Mouse (Mus musculus) liver, postnatal 0 days (tissue): ENCODE data around the gene Lingo2. TPM values are rescaled to one million over a fixed set of nuclear protein-coding genes. Genes with fewer than 3 reads are reported as not detected.

Experiments used
- ATAC-seq: fragments of 200-750 bp; cut with Nextera tagmentation; 2 replicates; pipeline ENCODE4 v1.8.0; 2017; ENCODE audit warnings: mild to moderate bottlenecking, moderate library complexity
- DNase-seq: peaks from one replicate; pipeline ENCODE4 v3.0.0-alpha.2; 2016
- H3K27ac ChIP-seq: fragments of 300-500 bp; sonication (generic); 2 replicates; pipeline ENCODE4 v1.5.1; 2014; ENCODE audit warnings: antibody characterized with exemption, moderate library complexity, mild to moderate bottlenecking, low read depth
- H3K27me3 ChIP-seq: fragments of 300-500 bp; sonication (generic); 2 replicates; pipeline ENCODE4 v1.6.1; 2014; ENCODE audit warnings: low read length, control low read depth, mixed read lengths; ENCODE audit not compliant: insufficient read depth
- H3K36me3 ChIP-seq: fragments of 300-500 bp; sonication (generic); replicated peaks from 2 replicates; pipeline ENCODE4 v1.6.1; 2014; ENCODE audit warnings: mild to moderate bottlenecking, control low read depth, low read length, moderate library complexity, mixed read lengths; ENCODE audit not compliant: insufficient read depth
- H3K4me1 ChIP-seq: fragments of 300-500 bp; sonication (generic); 2 replicates; pipeline ENCODE4 v1.6.1; 2014; ENCODE audit warnings: antibody characterized with exemption, mild to moderate bottlenecking, control low read depth; ENCODE audit not compliant: insufficient read depth
- H3K4me2 ChIP-seq: fragments of 300-500 bp; sonication (generic); 2 replicates; pipeline ENCODE4 v1.6.1; 2014; ENCODE audit warnings: low read depth, mild to moderate bottlenecking, low read length, moderate library complexity, mixed read lengths
- H3K4me3 ChIP-seq: fragments of 300-500 bp; sonication (generic); 2 replicates; pipeline ENCODE4 v1.5.1; 2014; ENCODE audit warnings: low read depth, low read length
- H3K9ac ChIP-seq: fragments of 300-500 bp; sonication (generic); replicated peaks from 2 replicates; pipeline ENCODE4 v1.6.1; 2014; ENCODE audit warnings: mild to moderate bottlenecking, moderate library complexity
- H3K9me3 ChIP-seq: fragments of 300-500 bp; sonication (generic); 2 replicates; pipeline ENCODE4 v1.6.1; 2016; ENCODE audit warnings: mild to moderate bottlenecking, control low read depth, low read length, mixed read lengths
- CTCF ChIP-seq: sonication (generic); IDR thresholded peaks from 2 replicates; pipeline ENCODE4 v1.5.1; 2016; ENCODE audit warnings: antibody characterized with exemption, low read depth
- EP300 ChIP-seq: IDR thresholded peaks from 2 replicates; pipeline ENCODE4 v1.6.1; 2016; ENCODE audit warnings: antibody characterized with exemption, low read depth, mild to moderate bottlenecking
- WGBS: fragments of 180-500 bp; shearing (Covaris S2); extraction: QIAGEN DNeasy Blood & Tissue Kit; methylation state at CpG from one replicate; pipeline ENCODE4 v1.1.7; 2014; ENCODE audit not compliant: insufficient replicate concordance; 5-methylcytosine and 5-hydroxymethylcytosine counted together
- polyA plus RNA-seq: library from polyadenylated mRNA; unstranded; fragments of >200 nt; fragmentation: Nextera tagmentation; extraction: Ambion mirVana; gene quantifications from 2 replicates; pipeline ENCODE4 v1.2.1, GENCODE M21; 2015

The Lingo2 gene
- polyA plus RNA-seq, 1 experiment from 2014 or later = not detected

- 58% methylated on average over 4 of the region's 4 CpGs for WGBS
- H3K4me3 ChIP-seq = no peak overlapping the region
- H3K4me1 ChIP-seq = no peaks in the 10 kb centered on the region
- no peak overlapping the region for H3K27ac ChIP-seq
- ATAC-seq (no peak), DNase-seq (no peak)
- H3K9ac ChIP-seq = no peak overlapping the region
- H3K9me3 ChIP-seq = no peaks in the 10 kb centered on the region
- H3K4me2 ChIP-seq = no peak overlapping the region
- no peaks in the 10 kb centered on the region for H3K27me3 ChIP-seq
- TF ChIP-seq CTCF = no peak
- TF ChIP-seq EP300 = no peak
- H3K36me3 ChIP-seq = no peaks in the 10 kb centered on the region
Measured at GRCm38 (mm10) chr4:35934056-35934661, 1017.4 kb downstream of the Lingo2 start.

GRCm38 (mm10) chr4:35927722-35928121, 1023.8 kb downstream of the Lingo2 start:
- Histone ChIP-seq H3K27ac (no peak overlapping the region), H3K4me2 (no peak overlapping the region), H3K36me3 (no peaks in the 10 kb centered on the region), H3K4me1 (no peaks in the 10 kb centered on the region), H3K9me3 (no peaks in the 10 kb centered on the region), H3K9ac (no peak overlapping the region), H3K4me3 (no peak overlapping the region), H3K27me3 (no peaks in the 10 kb centered on the region)
- ATAC-seq (no peak), DNase-seq (no peak)
- no peak for TF ChIP-seq EP300
- TF ChIP-seq CTCF = no peak
- WGBS = 70% methylated on average over 2 of the region's 2 CpGs

- H3K4me3 ChIP-seq = no peak overlapping the region
- no peak overlapping the region for H3K27ac ChIP-seq
- DNase-seq = no peak
- 64% methylated on average over 3 of the region's 3 CpGs for whole genome bisulfite sequencing
- no peaks in the 10 kb centered on the region for H3K36me3 ChIP-seq
- no peak for ATAC-seq
- no peak overlapping the region for H3K4me2 ChIP-seq
- H3K27me3 ChIP-seq = no peaks in the 10 kb centered on the region
- H3K4me1 ChIP-seq = no peaks in the 10 kb centered on the region
- H3K9me3 ChIP-seq = no peaks in the 10 kb centered on the region
- no peak for TF ChIP-seq CTCF
- TF ChIP-seq EP300 = no peak
- no peak overlapping the region for H3K9ac ChIP-seq
Measured at GRCm38 (mm10) chr4:35917453-35917852, 1034.1 kb downstream of the Lingo2 start.

- Histone ChIP-seq H3K9me3 (no peaks in the 10 kb centered on the region; the same call in 1 of the 2 replicates), H3K9ac (no peak overlapping the region), H3K36me3 (no peaks in the 10 kb centered on the region), H3K4me1 (no peaks in the 10 kb centered on the region), H3K27ac (no peak overlapping the region), H3K4me2 (no peak overlapping the region), H3K27me3 (no peaks in the 10 kb centered on the region), H3K4me3 (no peak overlapping the region)
- TF ChIP-seq EP300 (no peak), CTCF (no peak)
- ATAC-seq (no peak), DNase-seq (no peak)
- 73% methylated on average over 1 of the region's 1 CpGs for whole genome bisulfite sequencing
Measured at GRCm38 (mm10) chr4:35897769-35898564, 1053.6 kb downstream of the Lingo2 start.

GRCm38 (mm10) chr4:35885591-35886542, 1065.7 kb downstream of the Lingo2 start:
- H3K9ac ChIP-seq = no peak overlapping the region
- no peak for TF ChIP-seq EP300
- TF ChIP-seq CTCF = no peak
- WGBS = 78% methylated on average over 5 of the region's 5 CpGs
- H3K9me3 ChIP-seq = no peaks in the 10 kb centered on the region; the same call in 1 of the 2 replicates
- no peak overlapping the region for H3K4me2 ChIP-seq
- ATAC-seq = no peak
- H3K27me3 ChIP-seq = no peaks in the 10 kb centered on the region
- H3K4me3 ChIP-seq = no peak overlapping the region
- no peaks in the 10 kb centered on the region for H3K36me3 ChIP-seq
- DNase-seq = no peak
- no peak overlapping the region for H3K27ac ChIP-seq
- no peaks in the 10 kb centered on the region for H3K4me1 ChIP-seq
